Mouse (Mus musculus): ENCODE measurements around the gene Cmya5.

Gene Cmya5

DNA sequence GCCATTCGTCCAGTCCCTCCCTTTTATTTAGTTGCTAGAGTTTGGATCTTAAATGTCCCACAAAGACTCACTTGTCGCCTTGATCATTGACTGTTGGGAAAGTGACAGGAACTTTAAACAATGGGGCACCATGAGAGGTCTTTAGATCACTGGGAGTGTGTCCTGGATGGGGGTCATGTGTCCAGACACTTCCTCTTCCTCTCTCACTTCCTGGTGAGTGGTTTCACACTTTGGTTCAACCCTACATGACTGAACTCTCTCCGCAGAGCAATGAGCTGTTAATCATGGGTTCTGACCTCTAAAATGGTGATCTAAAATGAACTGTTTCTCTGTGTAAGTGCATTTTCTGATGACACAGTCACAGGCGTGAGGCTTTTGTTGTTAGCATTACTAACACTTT is 137.4 kb downstream of the Cmya5 start:
- in situ Hi-C loops (cut with MboI; ENCODE audit: low pct_unique_long_range_greater_than_20kb in 1 of 2, low sequenced_read_pairs in 2 of 2, unreplicated experiment in 1 of 2), result no loop called here

DNA sequence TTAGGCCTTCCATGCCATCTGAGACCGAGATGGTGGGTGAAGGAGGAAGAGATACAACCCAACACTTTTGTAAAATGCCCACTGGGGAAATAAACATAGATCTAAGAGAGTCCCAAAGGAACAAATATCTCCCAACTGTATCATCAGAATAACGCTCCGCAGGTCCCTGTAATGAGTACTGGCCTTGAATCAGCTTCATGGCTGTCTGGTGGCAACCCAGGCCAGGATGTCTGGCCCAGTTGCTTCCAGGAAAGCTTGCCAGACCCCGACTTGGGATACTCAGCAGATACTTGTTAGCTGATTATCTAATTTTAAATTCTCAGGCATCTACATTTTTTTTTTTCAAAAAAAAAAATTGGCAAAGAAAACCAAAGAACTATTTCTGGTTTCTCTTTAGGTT is 138.2 kb downstream of the Cmya5 start:
- in situ Hi-C loops (cut with MboI; ENCODE audit: low pct_unique_long_range_greater_than_20kb in 1 of 2, low sequenced_read_pairs in 2 of 2, unreplicated experiment in 1 of 2), result no loop called here

DNA sequence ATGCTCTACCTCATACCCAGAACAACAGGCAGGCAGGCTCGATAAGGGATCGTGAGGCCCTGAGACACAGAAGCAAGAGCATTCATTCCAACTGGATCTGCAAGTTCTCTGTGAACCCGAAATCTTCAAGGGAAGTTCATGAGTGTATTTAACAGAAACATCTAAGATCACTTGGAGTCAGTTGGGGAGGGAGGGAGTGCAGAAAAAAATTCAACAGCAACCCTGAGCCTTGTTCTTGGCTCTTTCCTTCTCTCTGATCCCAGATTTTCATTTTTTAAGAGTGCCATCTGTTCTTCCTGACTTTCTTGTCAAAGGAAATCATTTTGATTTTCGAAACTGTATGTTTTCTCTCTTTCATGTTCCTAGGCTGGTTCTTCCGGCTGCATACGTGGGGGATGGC is 140.5 kb downstream of the Cmya5 start:
- in situ Hi-C loops (cut with MboI; ENCODE audit: low pct_unique_long_range_greater_than_20kb in 1 of 2, low sequenced_read_pairs in 2 of 2, unreplicated experiment in 1 of 2), result no loop called here

DNA sequence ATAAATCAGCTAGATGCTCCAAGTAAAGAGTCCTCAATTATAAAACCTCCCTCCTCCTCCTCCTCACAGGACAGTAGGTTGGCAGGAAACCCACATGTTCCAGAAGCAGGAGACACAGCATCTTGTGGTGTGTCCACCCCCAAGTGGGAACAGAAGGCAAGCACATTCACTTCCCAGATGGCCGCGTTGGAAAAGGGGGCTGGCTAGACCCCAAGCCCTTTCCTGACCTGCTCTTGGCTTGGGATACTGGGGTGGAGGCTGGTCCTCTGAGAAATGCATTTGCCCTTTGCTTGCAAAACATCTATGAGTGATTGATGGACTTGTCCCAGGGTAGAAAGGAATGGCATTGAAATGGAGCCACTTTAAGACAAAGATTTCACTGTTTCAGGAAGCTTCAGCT is 142.1 kb downstream of the Cmya5 start:
- in situ Hi-C loops (cut with MboI; ENCODE audit: low pct_unique_long_range_greater_than_20kb in 1 of 2, low sequenced_read_pairs in 2 of 2, unreplicated experiment in 1 of 2), result no loop called here

DNA sequence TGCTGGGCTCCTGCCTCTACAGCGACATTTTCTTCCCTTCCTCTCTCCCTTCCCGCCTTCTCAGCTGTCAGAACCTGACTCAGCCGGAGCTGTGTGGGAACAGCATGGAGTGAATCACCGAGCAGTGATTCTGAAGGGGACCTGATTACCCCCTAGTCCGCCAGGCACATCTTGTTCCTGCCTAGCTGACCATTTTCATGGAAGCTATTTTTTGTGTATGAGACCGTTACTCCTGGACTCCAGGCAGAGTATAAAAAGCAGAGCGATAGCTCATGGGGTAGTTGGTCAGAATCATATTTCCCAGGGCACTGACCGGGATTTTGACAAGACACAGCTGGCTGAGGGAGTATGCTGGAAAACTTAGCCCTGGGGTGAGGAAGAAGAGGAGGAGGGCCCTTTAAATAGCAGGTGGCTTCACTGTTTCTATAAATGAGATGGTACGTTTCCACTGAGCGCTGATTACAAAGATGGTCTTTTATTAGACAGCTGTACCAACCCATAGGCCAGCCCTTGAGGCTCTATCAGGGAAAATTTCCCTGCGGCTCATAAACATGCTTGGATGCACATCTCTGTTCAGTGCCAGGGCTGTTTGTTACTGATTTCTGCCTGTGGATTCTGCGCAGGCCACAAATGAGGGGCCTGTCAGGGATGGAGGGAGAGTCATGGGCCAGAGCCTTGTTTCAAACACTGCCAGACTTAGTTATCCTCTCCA is 143.7 kb downstream of the Cmya5 start:
- in situ Hi-C loops (cut with MboI; ENCODE audit: low pct_unique_long_range_greater_than_20kb in 1 of 2, low sequenced_read_pairs in 2 of 2, unreplicated experiment in 1 of 2), result no loop called here

DNA sequence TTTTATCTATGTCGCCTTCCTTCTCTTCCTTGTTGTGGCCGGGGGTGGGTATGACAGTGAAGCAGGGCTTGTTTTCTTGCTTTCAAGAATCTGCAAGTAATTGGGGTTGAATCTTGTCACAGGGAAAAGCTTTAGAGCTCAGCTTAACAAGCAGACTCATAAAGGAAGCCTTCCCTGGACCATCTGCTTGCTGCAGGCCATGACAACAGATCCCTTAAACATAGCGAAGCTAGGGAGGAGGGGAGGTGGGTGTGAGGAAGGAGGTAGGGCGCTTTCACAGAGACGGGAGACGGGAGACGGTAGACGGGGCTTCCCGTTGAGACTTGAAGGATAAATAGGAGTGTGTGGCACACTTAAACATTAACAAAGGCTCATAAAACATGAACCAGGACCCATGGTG is 144.7 kb downstream of the Cmya5 start:
- in situ Hi-C loops (cut with MboI; ENCODE audit: low pct_unique_long_range_greater_than_20kb in 1 of 2, low sequenced_read_pairs in 2 of 2, unreplicated experiment in 1 of 2), result loop anchor here (25.0 kb wide), 3 partner anchors 237 to 712 kb away; no protein-coding TSS in a partner anchor

DNA sequence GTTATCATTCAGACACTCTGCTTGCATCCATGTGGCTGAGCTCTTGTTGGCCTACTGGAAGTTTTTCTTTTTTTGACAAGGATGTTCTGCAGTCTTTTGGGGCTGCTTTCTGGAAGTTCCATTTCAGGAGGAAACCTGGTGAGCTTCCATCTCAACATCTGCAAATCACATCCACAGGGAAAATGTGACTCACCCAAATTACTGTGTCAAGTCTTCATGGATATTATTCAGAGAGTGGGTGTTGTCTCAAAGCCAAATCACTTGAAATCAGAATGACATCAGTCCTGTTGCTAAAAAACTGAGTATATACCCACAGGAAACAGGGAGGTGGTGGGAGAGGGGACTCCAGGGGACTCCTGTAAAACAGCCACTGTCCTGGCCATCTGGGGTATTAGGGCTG is 149.8 kb downstream of the Cmya5 start:
- in situ Hi-C loops (cut with MboI; ENCODE audit: low pct_unique_long_range_greater_than_20kb in 1 of 2, low sequenced_read_pairs in 2 of 2, unreplicated experiment in 1 of 2), result loop anchor here (25.0 kb wide), 3 partner anchors 243 to 718 kb away; no protein-coding TSS in a partner anchor

DNA sequence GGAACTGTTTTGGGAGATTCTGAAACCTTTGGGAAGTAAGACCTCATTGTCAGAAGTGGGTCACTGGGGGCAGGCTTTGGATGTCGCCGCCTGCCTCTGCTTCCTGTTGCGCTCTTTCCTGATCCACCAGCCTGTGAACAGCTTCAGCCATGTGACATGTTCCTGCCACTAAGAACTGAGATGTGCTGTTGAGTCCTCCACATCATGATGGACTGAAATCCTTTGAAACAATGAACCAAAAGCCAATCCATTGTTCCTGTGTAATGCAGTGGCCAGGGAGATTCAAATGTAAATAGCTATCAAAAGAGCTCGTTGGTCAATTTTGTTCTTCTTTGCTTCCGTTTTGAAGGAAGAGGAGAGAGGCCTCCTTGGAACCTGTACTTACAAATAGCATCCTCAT is 151.7 kb downstream of the Cmya5 start:
- in situ Hi-C loops (cut with MboI; ENCODE audit: low pct_unique_long_range_greater_than_20kb in 1 of 2, low sequenced_read_pairs in 2 of 2, unreplicated experiment in 1 of 2), result loop anchor here (25.0 kb wide), 3 partner anchors 244 to 719 kb away; no protein-coding TSS in a partner anchor

Measured in mouse embryonic stem cell (cell line).